Mouse (Mus musculus): ENCODE results near the gene Magi1.

Gene Magi1

GRCm38 (mm10) chr6:94256982-94257830 is 26.5 kb downstream of the Magi1 start:
- no peak for DNase-seq

DNA sequence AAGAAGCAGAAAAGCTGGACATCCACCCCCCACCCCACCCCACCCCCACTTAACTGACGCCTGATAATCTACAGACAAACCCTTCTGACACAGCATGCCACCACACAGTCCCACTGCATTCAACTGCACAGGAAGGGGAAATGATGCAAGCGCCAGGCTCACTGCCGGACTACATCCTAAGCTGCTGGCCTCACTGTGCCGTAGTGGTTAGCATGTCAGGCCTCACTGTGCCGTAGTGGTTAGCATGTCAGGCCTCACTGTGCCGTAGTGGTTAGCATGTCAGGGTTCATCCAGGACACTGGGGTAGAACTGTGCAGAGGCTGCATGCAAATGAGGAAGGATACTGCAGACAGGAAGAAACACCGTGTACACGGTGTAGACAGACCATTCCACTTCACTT is 29.8 kb downstream of the Magi1 start:
- DNase-seq: no peak

DNA sequence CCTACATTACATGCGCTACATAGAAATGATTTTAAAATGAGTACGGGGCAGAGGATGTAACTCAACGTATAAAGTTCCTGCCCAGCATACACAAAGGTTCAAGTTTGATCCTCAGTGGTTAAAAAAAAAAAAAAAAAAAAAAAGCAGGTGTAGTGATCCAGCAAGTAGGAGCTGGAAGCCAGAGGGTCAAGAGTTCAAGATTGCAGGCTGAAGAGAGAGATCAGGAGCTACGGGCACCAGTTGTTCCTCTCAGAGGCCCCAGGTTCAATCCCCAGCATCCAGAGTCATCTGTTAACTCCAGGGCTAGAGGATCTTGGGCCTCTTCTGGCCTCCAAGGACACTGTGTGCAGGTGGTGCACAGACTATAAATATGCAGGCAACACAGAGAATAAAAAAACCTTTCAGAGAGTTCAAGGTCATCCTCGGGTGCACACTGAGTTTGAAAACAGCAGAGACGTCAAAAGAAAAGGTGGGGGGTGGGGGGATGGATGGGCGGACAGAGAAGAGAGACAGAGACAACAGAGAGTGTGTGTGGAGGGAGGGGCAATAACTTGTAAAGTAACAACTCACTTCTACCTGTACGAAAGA is 32.3 kb downstream of the Magi1 start:
- no peak for DNase-seq

- no peak for DNase-seq
These were observed 34.4 kb downstream of the Magi1 start for GRCm38 (mm10) chr6:94249286-94249790.

GRCm38 (mm10) chr6:94241251-94241650 is 42.5 kb downstream of the Magi1 start:
- no peak for DNase-seq

- DNase-seq: no peak
These were observed 45.1 kb downstream of the Magi1 start for GRCm38 (mm10) chr6:94238643-94239042.

DNA sequence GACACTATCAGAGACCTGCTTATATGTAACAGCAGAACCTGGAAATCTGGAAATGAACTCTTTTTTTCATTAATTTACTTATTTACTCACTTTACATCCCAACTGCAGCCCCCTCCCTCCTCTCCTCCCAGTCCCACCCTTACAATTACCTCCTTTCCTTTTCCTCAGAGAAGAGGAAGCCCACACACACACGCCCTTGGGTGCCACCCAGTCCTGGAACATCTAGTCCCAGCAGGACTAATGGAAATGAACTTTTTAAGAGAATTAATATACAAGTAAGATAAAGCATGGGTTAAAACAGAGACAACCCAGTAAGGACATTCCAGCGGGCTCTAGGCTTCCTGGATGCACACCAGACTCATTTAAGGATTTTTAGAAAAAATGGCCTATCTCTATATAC is 46.8 kb downstream of the Magi1 start:
- DNase-seq: no peak

DNA sequence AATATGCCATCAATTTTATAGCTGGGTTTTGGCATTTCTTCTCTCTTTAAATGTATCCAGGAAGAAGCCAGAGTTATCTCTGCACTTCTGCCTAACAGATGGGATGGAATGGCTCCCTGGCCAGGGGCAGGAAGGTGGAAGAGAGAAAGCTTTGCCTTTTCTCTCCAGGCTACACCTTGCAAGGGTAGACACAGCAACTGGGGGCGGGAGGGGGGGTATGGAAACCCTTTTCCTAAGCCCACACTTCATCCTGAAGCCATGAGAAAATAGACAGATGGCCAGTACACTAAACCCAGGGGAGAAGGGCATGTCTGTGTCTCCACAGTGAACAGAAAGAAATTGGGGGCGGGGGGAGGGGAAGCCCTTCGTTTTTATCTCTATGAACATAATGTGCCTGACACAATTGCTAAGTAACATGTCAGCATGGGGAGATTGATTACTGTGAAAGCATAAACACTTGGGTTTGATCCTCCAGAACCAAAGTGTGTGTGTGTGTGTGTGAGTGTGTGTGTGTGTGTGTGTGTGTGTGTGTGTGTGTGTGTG is 51.4 kb downstream of the Magi1 start:
- no peak for DNase-seq

DNA sequence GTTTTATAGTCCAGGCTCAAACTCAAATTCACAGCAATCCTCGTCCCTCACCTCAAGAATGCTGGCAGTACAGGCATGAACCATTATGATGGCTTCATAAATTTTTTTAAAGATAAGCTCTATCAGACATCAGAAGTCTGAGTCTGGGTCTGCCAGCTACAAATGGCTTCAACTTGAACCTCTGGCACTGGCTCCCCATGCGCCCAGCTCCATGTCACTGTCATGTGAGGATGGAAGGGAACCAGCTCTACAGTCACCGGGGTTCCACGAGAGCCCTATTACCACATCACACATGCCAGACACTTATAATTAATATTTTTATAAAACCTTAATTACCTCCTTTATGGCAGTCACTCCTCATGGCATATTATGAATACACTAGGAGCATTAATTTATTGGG is 51.9 kb downstream of the Magi1 start:
- no peak for DNase-seq

GRCm38 (mm10) chr6:94231367-94231766 is 52.4 kb downstream of the Magi1 start:
- DNase-seq: no peak

DNA sequence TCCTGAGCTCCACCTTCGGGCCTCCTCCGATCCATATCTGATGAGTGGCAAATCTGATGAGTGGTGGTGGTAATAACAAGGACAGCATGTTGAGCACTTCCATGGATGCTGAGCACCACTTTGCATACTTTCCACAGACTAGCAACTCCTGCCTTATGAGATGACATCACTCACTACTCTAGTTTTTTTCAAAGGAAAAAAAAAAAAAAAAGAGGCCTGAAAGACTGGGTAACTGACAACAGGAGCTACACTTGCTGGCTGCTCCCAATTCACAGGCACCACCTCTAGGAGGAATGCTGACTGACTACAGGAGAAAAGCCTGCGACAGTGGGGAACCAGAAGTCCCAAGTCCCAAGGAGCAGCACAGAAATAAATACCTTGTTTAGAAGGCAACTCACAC is 52.8 kb downstream of the Magi1 start:
- no peak for DNase-seq

DNA sequence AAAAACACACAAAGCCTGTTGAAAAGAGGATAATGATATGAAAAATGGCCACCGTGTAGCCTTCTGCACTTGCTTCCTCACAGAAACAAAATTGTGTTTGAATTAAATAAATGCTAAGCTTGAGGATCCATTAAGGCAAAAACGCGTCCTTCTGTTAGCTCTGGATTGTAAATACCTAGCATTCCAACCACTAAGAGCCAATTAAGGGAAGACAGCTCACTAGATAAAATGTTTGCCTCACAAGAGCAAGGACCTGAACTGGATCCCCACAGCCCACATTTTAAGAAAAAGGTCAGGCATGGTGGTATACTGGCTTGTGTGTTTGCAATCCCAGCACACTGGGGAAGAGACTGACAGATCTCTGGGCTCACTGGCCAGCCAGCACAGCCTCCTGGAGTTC is 53.6 kb downstream of the Magi1 start:
- no peak for DNase-seq

DNA sequence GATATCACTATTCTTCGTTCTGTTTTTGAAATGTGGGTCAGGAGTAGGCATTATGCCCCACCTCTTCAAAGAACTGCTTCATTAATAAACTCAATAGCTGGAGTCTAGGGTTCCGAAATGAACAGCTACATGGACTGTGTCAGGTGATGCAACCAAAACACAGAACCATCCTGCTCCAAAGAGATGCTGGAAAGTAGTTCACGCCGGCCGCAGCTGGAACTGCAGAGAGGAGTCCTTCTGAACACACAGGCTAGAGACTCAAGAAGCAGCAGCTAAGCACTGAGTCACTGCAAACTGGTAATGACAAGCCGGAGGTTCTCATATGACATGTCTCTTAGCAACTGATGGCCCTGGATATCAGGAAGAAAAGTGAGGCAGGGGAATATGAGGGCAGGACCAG is 57.5 kb downstream of the Magi1 start:
- no peak for DNase-seq

DNA sequence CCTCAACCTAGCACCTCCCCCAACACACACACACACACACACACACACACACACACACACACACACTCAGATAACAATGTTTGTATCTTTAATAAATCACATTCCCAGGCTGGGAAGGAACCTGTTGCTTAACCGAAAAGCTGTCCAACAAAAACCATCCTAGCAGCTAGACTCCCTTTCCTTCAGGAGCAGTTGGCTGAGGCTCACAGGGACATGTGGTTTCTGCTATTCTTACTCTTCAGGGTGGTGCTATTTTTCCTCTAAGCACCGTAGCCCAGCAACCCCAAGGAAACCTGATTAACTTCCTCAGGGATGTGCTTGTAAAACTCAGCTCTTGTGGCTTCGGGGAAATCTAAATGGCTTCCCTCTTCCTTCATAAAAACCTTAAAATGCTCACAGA is 57.9 kb downstream of the Magi1 start:
- DNase-seq: peak; percentile 31

DNA sequence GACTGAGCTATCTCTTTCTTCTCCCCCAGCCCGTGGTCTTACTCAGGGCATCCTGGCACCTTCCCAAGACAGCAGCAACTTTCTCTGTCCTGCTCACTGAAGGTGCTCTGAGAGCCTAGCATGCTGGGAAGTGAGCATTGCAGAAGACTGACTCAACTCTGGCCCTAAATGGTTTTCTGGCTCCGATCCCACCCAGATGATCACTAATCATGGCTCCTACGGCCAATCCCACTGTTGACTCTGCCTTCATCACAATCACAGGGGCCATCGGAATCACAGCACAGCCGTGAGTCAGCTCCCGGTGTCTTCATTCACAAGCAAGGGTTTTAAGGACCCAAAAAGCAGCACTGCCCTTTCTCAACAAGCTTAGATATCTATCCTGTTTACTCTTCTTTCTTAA is 58.6 kb downstream of the Magi1 start:
- DNase-seq: no peak

DNA sequence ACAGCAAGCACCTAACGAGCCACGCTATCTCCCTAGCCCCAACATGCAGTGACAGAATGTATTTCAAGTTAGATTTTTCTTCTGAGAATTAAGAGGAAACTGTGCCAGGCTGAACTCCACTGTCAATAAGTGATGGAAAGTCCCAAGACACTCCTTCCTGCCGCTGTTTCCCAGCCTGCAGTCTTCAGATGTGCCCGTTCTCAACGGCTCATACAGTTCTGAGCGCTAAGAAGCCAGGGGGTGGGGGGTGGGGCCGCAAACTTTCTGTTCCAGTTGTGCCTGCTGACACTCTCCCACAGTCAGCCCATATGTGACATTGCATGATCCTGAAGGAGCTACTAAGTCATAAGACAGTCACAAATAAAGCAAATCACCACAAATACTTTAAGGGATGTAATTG is 61.5 kb downstream of the Magi1 start:
- DNase-seq: no peak

DNA sequence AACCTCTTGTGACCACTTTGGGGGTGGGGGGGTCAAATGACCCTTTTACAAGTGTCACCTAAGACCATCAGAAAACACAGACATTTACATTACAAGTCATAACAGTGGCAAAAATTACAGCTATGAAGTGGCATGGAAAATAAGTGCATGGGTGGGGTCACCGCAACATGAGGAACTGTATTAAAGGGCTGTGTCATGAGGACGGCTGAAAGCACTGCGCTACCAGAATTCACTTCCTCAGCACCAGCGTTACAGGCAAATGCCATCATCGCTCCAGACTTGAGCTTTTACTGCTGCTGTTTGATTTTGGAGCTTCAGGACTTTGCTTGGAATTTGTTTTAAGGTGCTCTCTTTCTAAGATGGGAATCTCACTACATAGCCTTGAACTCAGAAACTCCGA is 62.0 kb downstream of the Magi1 start:
- no peak for DNase-seq

DNA sequence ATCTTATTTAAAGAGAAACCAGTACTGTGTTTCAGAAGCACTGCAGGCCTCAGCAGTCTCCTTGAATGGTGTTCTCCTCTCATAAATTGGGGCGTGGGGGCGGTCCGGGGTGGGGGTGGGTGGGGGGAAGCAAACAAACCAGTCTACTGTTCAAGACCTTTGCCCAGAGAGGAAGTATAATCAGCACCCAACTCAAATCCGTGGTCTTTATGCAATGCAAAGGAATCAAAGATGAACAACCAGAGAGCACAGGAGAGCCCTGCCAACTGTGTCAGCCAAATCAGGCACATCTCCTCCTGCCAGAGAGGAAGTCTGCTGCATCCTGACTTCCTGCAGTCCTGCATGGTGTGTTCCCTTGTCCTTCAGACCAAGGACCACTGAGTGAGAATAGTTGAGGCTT is 65.6 kb downstream of the Magi1 start:
- DNase-seq: no peak

DNA sequence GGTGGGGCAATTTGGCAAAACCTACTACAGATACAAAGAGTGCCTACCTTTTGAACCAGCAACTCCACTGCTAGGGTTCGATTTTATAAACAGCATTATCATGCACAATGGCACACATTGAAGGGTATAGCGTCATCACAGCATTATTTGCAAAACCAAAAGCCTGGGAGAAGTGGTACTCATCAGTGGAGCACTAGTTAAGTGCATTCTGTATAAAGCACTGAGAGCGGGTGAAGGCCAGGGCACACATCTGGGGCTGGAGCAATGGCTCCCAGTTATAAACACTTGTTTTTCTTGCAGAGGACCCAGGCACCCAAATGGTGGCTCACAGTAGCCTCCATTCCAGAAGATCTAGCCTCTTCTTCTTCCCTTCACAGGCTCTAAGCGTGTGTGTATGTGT is 67.9 kb downstream of the Magi1 start:
- no peak for DNase-seq

- DNase-seq: no peak
These were observed 68.7 kb downstream of the Magi1 start for GRCm38 (mm10) chr6:94214895-94215538.

- no peak for DNase-seq
These were observed 77.8 kb downstream of the Magi1 start for GRCm38 (mm10) chr6:94205926-94206325.

DNA sequence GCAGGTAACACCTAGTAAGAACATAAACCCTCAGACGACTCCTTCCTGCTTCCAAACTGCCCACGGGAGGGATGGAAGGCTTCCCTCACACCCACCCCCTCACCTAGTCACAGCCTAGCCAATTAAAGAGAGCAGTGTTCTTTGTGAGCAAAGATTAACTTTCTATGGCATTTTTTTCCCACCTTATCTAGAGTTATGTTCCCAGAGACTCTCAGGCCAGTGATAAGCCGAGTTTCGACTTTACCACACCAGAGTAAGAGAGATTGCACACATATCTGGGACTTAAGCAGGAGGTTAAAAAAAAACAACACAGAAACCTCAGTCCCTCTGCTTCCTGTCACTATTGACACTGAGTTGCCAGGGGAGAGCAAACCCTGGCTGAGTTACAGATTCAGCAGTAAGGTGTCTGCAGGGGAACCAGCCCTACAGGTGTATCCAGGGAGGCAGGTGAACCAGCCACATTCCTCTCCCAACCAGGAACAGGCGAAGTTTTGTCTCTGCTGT is 80.0 kb downstream of the Magi1 start:
- no peak for DNase-seq

DNA sequence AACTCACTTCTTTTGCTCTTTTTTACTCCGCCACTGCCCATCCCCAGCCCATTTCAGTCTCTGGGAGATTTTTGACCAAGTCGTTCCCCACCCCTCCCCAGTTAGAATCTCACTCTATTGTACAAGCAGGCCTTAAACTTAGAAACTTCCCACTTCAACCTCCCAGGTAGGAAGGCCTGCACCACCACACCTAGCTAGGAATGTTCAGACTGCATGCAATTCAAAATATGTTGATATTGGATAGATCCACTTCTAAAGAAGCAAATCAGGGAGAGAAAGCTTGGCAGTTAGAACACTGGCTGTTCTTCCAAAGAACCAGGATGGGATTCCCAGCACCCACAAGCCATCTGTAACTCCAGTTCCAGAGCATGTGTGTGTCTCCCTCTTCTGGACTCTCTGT is 81.8 kb downstream of the Magi1 start:
- no peak for DNase-seq

- no peak for DNase-seq
These were observed 82.8 kb downstream of the Magi1 start for GRCm38 (mm10) chr6:94200910-94201309.
